Mouse (Mus musculus) intestine, embryonic 15.5 days (tissue): ENCODE measurements around the gene 4921539E11Rik. TPM values are rescaled to one million over a fixed set of nuclear protein-coding genes. Genes with fewer than 3 reads are reported as not detected.

Experiments
- ATAC-seq: fragments of 200-750 bp; cut with Nextera tagmentation; 2 replicates; pipeline ENCODE4 v1.8.0; 2017; ENCODE audit warnings: moderate TSS enrichment, moderate library complexity
- H3K27ac ChIP-seq: fragments of 300-500 bp; sonication (generic); 2 replicates; pipeline ENCODE4 v1.5.1; 2015; ENCODE audit warnings: mild to moderate bottlenecking, inconsistent platforms
- H3K27me3 ChIP-seq: fragments of 300-500 bp; sonication (generic); replicated peaks from 2 replicates; pipeline ENCODE4 v1.6.1; 2015; ENCODE audit warnings: inconsistent platforms
- H3K36me3 ChIP-seq: fragments of 300-500 bp; sonication (generic); 2 replicates; pipeline ENCODE4 v1.6.1; 2015; ENCODE audit warnings: inconsistent platforms
- H3K4me1 ChIP-seq: fragments of 300-500 bp; sonication (generic); replicated peaks from 2 replicates; pipeline ENCODE4 v1.6.1; 2015; ENCODE audit warnings: inconsistent platforms
- H3K4me2 ChIP-seq: fragments of 300-500 bp; sonication (generic); replicated peaks from 2 replicates; pipeline ENCODE4 v1.6.1; 2015; ENCODE audit warnings: mild to moderate bottlenecking, inconsistent platforms
- H3K4me3 ChIP-seq: fragments of 300-500 bp; sonication (generic); replicated peaks from 2 replicates; pipeline ENCODE4 v1.5.1; 2015; ENCODE audit warnings: inconsistent platforms
- H3K9ac ChIP-seq: fragments of 300-500 bp; sonication (generic); 2 replicates; pipeline ENCODE4 v1.6.1; 2015; ENCODE audit warnings: inconsistent platforms
- H3K9me3 ChIP-seq: fragments of 300-500 bp; sonication (generic); 2 replicates; pipeline ENCODE4 v1.6.1; 2016; ENCODE audit warnings: inconsistent platforms
- WGBS: fragments of 180-500 bp; shearing (Covaris S2); methylation state at CpG from one replicate; pipeline ENCODE4 v1.1.7; 2015; 5-methylcytosine and 5-hydroxymethylcytosine counted together
- polyA plus RNA-seq: library from polyadenylated mRNA; unstranded; fragments of >200 nt; fragmentation: Nextera tagmentation; extraction: Ambion mirVana; gene quantifications from 2 replicates; pipeline ENCODE4 v1.2.1, GENCODE M21; 2015

4921539E11Rik gene
- polyA plus RNA-seq = not detected in 2 replicates

- WGBS = 75% methylated on average over 2 of the region's 2 CpGs
- Histone ChIP-seq H3K4me3 (no peak within 1 kb of the TSS), H3K4me1 (no peaks in the 10 kb centered on the region), H3K27ac (no peak within 1 kb of the TSS), H3K9ac (no peak within 1 kb of the TSS), H3K4me2 (no peak within 1 kb of the TSS), H3K27me3 (no peaks in the 10 kb centered on the region), H3K9me3 (no peaks in the 10 kb centered on the region), H3K36me3 (no peaks in the 10 kb centered on the region)
- ATAC-seq = no peak
Observed at GRCm38 (mm10) chr4:103290763-103291162, at the start of gene 4921539E11Rik. 4921539E11Rik (minus strand) TSS chr4:103290863.

- no peak for ATAC-seq
- Histone ChIP-seq H3K36me3 (0 out of 2 replicates have a peak, but pooled peaks cover 12% of the 10 kb centered on the region), H3K4me3 (no peak overlapping the region), H3K9me3 (no peaks in the 10 kb centered on the region), H3K27me3 (no peaks in the 10 kb centered on the region), H3K4me2 (no peak overlapping the region), H3K4me1 (no peaks in the 10 kb centered on the region), H3K27ac (no peak overlapping the region), H3K9ac (no peak overlapping the region)
- WGBS = 65% methylated on average over 5 of the region's 5 CpGs
Observed at GRCm38 (mm10) chr4:103335134-103335533, 44.5 kb upstream of the 4921539E11Rik start.

GRCm38 (mm10) chr4:103329348-103329747, 38.7 kb upstream of the 4921539E11Rik start:
- H3K36me3 ChIP-seq = 0 out of 2 replicates have a peak, but pooled peaks cover 12% of the 10 kb centered on the region
- no peak overlapping the region for H3K27ac ChIP-seq
- H3K4me1 ChIP-seq = no peaks in the 10 kb centered on the region
- H3K9me3 ChIP-seq = no peaks in the 10 kb centered on the region
- no peak overlapping the region for H3K4me2 ChIP-seq
- ATAC-seq = no peak
- WGBS = 66% methylated on average over 6 of the region's 6 CpGs
- H3K27me3 ChIP-seq = no peaks in the 10 kb centered on the region
- H3K9ac ChIP-seq = no peak overlapping the region
- no peak overlapping the region for H3K4me3 ChIP-seq

GRCm38 (mm10) chr4:103326994-103327393, 36.3 kb upstream of the 4921539E11Rik start:
- ATAC-seq = no peak
- Histone ChIP-seq H3K27me3 (no peaks in the 10 kb centered on the region), H3K9ac (no peak overlapping the region), H3K27ac (no peak overlapping the region), H3K36me3 (0 out of 2 replicates have a peak, but pooled peaks cover 2% of the 10 kb centered on the region), H3K9me3 (no peaks in the 10 kb centered on the region), H3K4me3 (no peak overlapping the region), H3K4me2 (no peak overlapping the region), H3K4me1 (no peaks in the 10 kb centered on the region)
- WGBS = 73% methylated on average over 3 of the region's 3 CpGs

GRCm38 (mm10) chr4:103324688-103325451, 34.2 kb upstream of the 4921539E11Rik start:
- Histone ChIP-seq H3K4me2 (no peak overlapping the region), H3K36me3 (no peaks in the 10 kb centered on the region), H3K27me3 (no peaks in the 10 kb centered on the region), H3K27ac (no peak overlapping the region), H3K4me3 (no peak overlapping the region), H3K9me3 (no peaks in the 10 kb centered on the region), H3K4me1 (no peaks in the 10 kb centered on the region), H3K9ac (no peak overlapping the region)
- 43% methylated on average over 17 of the region's 17 CpGs for WGBS
- no peak for ATAC-seq

GRCm38 (mm10) chr4:103321461-103321860, 30.8 kb upstream of the 4921539E11Rik start:
- Histone ChIP-seq H3K9ac (no peak overlapping the region), H3K4me2 (no peak overlapping the region), H3K4me1 (no peaks in the 10 kb centered on the region), H3K4me3 (no peak overlapping the region), H3K27ac (no peak overlapping the region), H3K27me3 (no peaks in the 10 kb centered on the region), H3K36me3 (no peaks in the 10 kb centered on the region), H3K9me3 (no peaks in the 10 kb centered on the region)
- 69% methylated on average over 6 of the region's 6 CpGs for WGBS
- ATAC-seq = no peak

- no peak overlapping the region for H3K4me3 ChIP-seq
- H3K9ac ChIP-seq = no peak overlapping the region
- H3K27me3 ChIP-seq = no peaks in the 10 kb centered on the region
- 86% methylated on average over 4 of the region's 4 CpGs for WGBS
- H3K4me2 ChIP-seq = no peak overlapping the region
- no peaks in the 10 kb centered on the region for H3K36me3 ChIP-seq
- H3K27ac ChIP-seq = no peak overlapping the region
- H3K9me3 ChIP-seq = no peaks in the 10 kb centered on the region
- 0 out of 2 replicates have a peak, but pooled peaks cover 2% of the 10 kb centered on the region for H3K4me1 ChIP-seq
- no peak for ATAC-seq
Observed at GRCm38 (mm10) chr4:103315861-103316260, 25.2 kb upstream of the 4921539E11Rik start.

- Histone ChIP-seq H3K9me3 (no peaks in the 10 kb centered on the region), H3K4me2 (peak overlapping the region; percentile 61), H3K27me3 (no peaks in the 10 kb centered on the region), H3K4me1 (0 out of 2 replicates have a peak, but pooled peaks cover 2% of the 10 kb centered on the region), H3K27ac (no peak overlapping the region), H3K36me3 (no peaks in the 10 kb centered on the region), H3K4me3 (peak overlapping the region; percentile 66), H3K9ac (no peak overlapping the region)
- ATAC-seq = no peak
- 57% methylated on average over 3 of the region's 3 CpGs for WGBS
Observed at GRCm38 (mm10) chr4:103314526-103314910, 23.9 kb upstream of the 4921539E11Rik start.

- Histone ChIP-seq H3K4me1 (0 out of 2 replicates have a peak, but pooled peaks cover 2% of the 10 kb centered on the region), H3K4me3 (peak within 1 kb of the TSS; percentile 66), H3K27ac (peak within 1 kb of the TSS; percentile 96), H3K36me3 (no peaks in the 10 kb centered on the region), H3K27me3 (no peaks in the 10 kb centered on the region), H3K9me3 (no peaks in the 10 kb centered on the region), H3K4me2 (peak within 1 kb of the TSS; percentile 61), H3K9ac (peak within 1 kb of the TSS; percentile 74)
- peak; percentile 100 for ATAC-seq
- WGBS = under 1% methylated on average over 57 of the region's 61 CpGs
Observed at GRCm38 (mm10) chr4:103313587-103314525, 23.2 kb upstream of the 4921539E11Rik start, which contains the start of gene Oma1. Oma1 (plus strand) TSS chr4:103313812.

GRCm38 (mm10) chr4:103303851-103304250, 13.2 kb upstream of the 4921539E11Rik start:
- Histone ChIP-seq H3K27ac (no peak overlapping the region), H3K27me3 (no peaks in the 10 kb centered on the region), H3K4me3 (no peak overlapping the region), H3K4me2 (no peak overlapping the region), H3K4me1 (no peaks in the 10 kb centered on the region), H3K9ac (no peak overlapping the region), H3K36me3 (no peaks in the 10 kb centered on the region), H3K9me3 (no peaks in the 10 kb centered on the region)
- WGBS = 81% methylated on average over 1 of the region's 1 CpGs
- no peak for ATAC-seq

- Histone ChIP-seq H3K9me3 (no peaks in the 10 kb centered on the region), H3K4me2 (no peak overlapping the region), H3K9ac (no peak overlapping the region), H3K36me3 (no peaks in the 10 kb centered on the region), H3K4me1 (no peaks in the 10 kb centered on the region), H3K27me3 (no peaks in the 10 kb centered on the region), H3K27ac (no peak overlapping the region), H3K4me3 (no peak overlapping the region)
- 62% methylated on average over 10 of the region's 10 CpGs for WGBS
- ATAC-seq = no peak
Observed at GRCm38 (mm10) chr4:103299342-103299741, 8.7 kb upstream of the 4921539E11Rik start.

- no peaks in the 10 kb centered on the region for H3K27me3 ChIP-seq
- H3K4me2 ChIP-seq = no peak overlapping the region
- H3K36me3 ChIP-seq = no peaks in the 10 kb centered on the region
- ATAC-seq = no peak
- H3K9me3 ChIP-seq = no peaks in the 10 kb centered on the region
- 83% methylated on average over 7 of the region's 7 CpGs for WGBS
- H3K9ac ChIP-seq = no peak overlapping the region
- H3K4me1 ChIP-seq = no peaks in the 10 kb centered on the region
- H3K27ac ChIP-seq = no peak overlapping the region
- H3K4me3 ChIP-seq = no peak overlapping the region
Observed at GRCm38 (mm10) chr4:103288342-103288741, 2.3 kb downstream of the 4921539E11Rik start.
